Comparison of ENCODE assay signal across 14 mouse cellular contexts in the genomic region with DNA sequence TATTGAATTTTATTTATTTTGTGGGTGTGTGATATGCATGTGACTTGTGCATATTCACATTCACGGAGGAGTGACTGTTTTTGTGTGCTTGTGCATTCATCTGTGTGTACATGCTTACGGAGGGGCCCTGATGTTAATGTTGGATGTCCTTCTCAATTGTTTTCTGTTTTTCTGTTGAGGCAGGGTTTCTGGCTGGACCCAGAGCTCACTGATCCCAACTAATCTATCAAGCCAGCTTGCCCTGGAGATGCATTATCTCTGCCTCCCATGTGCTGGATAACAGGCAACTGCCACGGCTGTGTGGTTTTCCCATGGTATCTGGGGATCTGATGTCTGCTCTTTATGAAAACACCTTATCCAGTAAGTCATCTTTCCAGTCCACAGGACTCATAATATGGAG.
A peak's percentile ranks its signal among the peaks of the same experiment; 100 is the strongest.
DNase-seq lines count a peak whose midpoint lies in the region; ATAC-seq and TF ChIP-seq lines count a peak whose summit lies in the region.
"Had no signal": no experiment of that assay in that cellular context is flagged by ENCODE, and none has a peak within 500 bp of the region (broad histone marks: within the 10 kb centered on the region; RNA-seq: fewer than 3 reads in every experiment).

No protein-coding gene starts in this region.

- no peak for DNase-seq in forebrain, embryonic 14.5 days (ENCODE audit: low spot score)
- DNase-seq in G1E (ENCODE audit: low spot score), result no peak
- no peak for DNase-seq in liver, postnatal 0 days
- DNase-seq in lung, postnatal 10 days, result no peak
- no peak for DNase-seq in lung, postnatal 14 days
- DNase-seq: adrenal gland, postnatal 25 days; cerebellum, adult 2 months; kidney, adult 18-20 months; lung, adult 18-20 months; thymus, adult 2 months had no signal

- H3K4me3 ChIP-seq in forebrain, embryonic 14.5 days (ENCODE audit: low read depth, low read length), result no peak overlapping the region
- H3K4me3 ChIP-seq in forebrain, embryonic 15.5 days, result no peak overlapping the region
- no peak overlapping the region for H3K4me3 ChIP-seq in G1E (ENCODE audit: low read depth, low read length)
- no peak overlapping the region for H3K4me3 ChIP-seq in hindbrain, embryonic 13.5 days
- no peak overlapping the region for H3K4me3 ChIP-seq in liver, postnatal 0 days (ENCODE audit: low read depth, low read length)
- H3K4me3 ChIP-seq in neural tube, embryonic 15.5 days (replicated peaks), result no peak overlapping the region

- TF ChIP-seq EP300 in liver, postnatal 0 days (IDR thresholded peaks at IDR 0.05; ENCODE audit: low read depth), result peak; percentile 70

- no peaks in the 10 kb centered on the region for H3K9me3 ChIP-seq in forebrain, embryonic 14.5 days (replicated peaks; ENCODE audit: control insufficient read depth, low read length)
- no peaks in the 10 kb centered on the region for H3K9me3 ChIP-seq in forebrain, embryonic 15.5 days
- H3K9me3 ChIP-seq in G1E (replicated peaks), result 0 out of 2 replicates have a peak, but pooled peaks cover 2% of the 10 kb centered on the region
- no peaks in the 10 kb centered on the region for H3K9me3 ChIP-seq in hindbrain, embryonic 13.5 days
- H3K9me3 ChIP-seq in liver, postnatal 0 days (ENCODE audit: low read length), result no peaks in the 10 kb centered on the region
- H3K9me3 ChIP-seq in neural tube, embryonic 15.5 days (replicated peaks), result no peaks in the 10 kb centered on the region

- no peak overlapping the region for H3K9ac ChIP-seq in forebrain, embryonic 14.5 days (ENCODE audit: low read length)
- no peak overlapping the region for H3K9ac ChIP-seq in forebrain, embryonic 15.5 days (replicated peaks)
- no peak overlapping the region for H3K9ac ChIP-seq in hindbrain, embryonic 13.5 days
- no peak overlapping the region for H3K9ac ChIP-seq in liver, postnatal 0 days (replicated peaks)
- no peak overlapping the region for H3K9ac ChIP-seq in neural tube, embryonic 15.5 days (replicated peaks)

- peak overlapping the region; percentile 28; the same call in 1 of the 2 replicates for H3K4me2 ChIP-seq in forebrain, embryonic 14.5 days (ENCODE audit: low read length)
- H3K4me2 ChIP-seq in forebrain, embryonic 15.5 days (replicated peaks), result no peak overlapping the region
- H3K4me2 ChIP-seq in hindbrain, embryonic 13.5 days, result 0 out of 2 replicates have a peak overlapping the region, but pooled peaks have one; percentile 25
- no peak overlapping the region for H3K4me2 ChIP-seq in liver, postnatal 0 days (ENCODE audit: low read depth, low read length)
- H3K4me2 ChIP-seq in neural tube, embryonic 15.5 days, result no peak overlapping the region

- H3K36me3 ChIP-seq in forebrain, embryonic 14.5 days (ENCODE audit: control insufficient read depth, insufficient read depth, low read length), result no peaks in the 10 kb centered on the region
- H3K36me3 ChIP-seq in forebrain, embryonic 15.5 days, result no peaks in the 10 kb centered on the region
- no peaks in the 10 kb centered on the region for H3K36me3 ChIP-seq in G1E (replicated peaks)
- no peaks in the 10 kb centered on the region for H3K36me3 ChIP-seq in hindbrain, embryonic 13.5 days
- no peaks in the 10 kb centered on the region for H3K36me3 ChIP-seq in liver, postnatal 0 days (replicated peaks; ENCODE audit: insufficient read depth, low read length)
- H3K36me3 ChIP-seq in neural tube, embryonic 15.5 days, result no peaks in the 10 kb centered on the region

- no peak overlapping the region for H3K27ac ChIP-seq in forebrain, embryonic 14.5 days (ENCODE audit: low read depth, low read length)
- no peak overlapping the region for H3K27ac ChIP-seq in forebrain, embryonic 15.5 days (replicated peaks)
- no peak overlapping the region for H3K27ac ChIP-seq in hindbrain, embryonic 13.5 days
- H3K27ac ChIP-seq in liver, postnatal 0 days (ENCODE audit: low read depth), result no peak overlapping the region
- no peak overlapping the region for H3K27ac ChIP-seq in neural tube, embryonic 15.5 days (replicated peaks)

- WGBS in forebrain, embryonic 14.5 days, result 21% methylated on average over 3 of the region's 3 CpGs
- WGBS in forebrain, embryonic 15.5 days, result 26% methylated on average over 3 of the region's 3 CpGs
- 43% methylated on average over 3 of the region's 3 CpGs for WGBS in hindbrain, embryonic 13.5 days
- WGBS in liver, postnatal 0 days (ENCODE audit: insufficient replicate concordance), result 46% methylated on average over 3 of the region's 3 CpGs
- WGBS in neural tube, embryonic 15.5 days, result 63% methylated on average over 3 of the region's 3 CpGs

- TF ChIP-seq CTCF in G1E (IDR thresholded peaks at IDR 0.05; ENCODE audit: low read depth, low read length), result no peak
- TF ChIP-seq CTCF in liver, postnatal 0 days (IDR thresholded peaks at IDR 0.05; ENCODE audit: low read depth), result no peak

- H3K4me1 ChIP-seq in forebrain, embryonic 14.5 days (ENCODE audit: control insufficient read depth, insufficient read depth, low read length), result no peaks in the 10 kb centered on the region
- H3K4me1 ChIP-seq in forebrain, embryonic 15.5 days, result no peaks in the 10 kb centered on the region; the same call in 1 of the 2 replicates
- peaks cover 14% of the 10 kb centered on the region; the same call in 1 of the 2 replicates for H3K4me1 ChIP-seq in G1E (ENCODE audit: insufficient read depth, low read depth, low read length)
- H3K4me1 ChIP-seq in hindbrain, embryonic 13.5 days (replicated peaks), result peaks cover 5% of the 10 kb centered on the region; the same call in 1 of the 2 replicates
- no peaks in the 10 kb centered on the region for H3K4me1 ChIP-seq in liver, postnatal 0 days (ENCODE audit: insufficient read depth)
- no peaks in the 10 kb centered on the region for H3K4me1 ChIP-seq in neural tube, embryonic 15.5 days

- no peak for ATAC-seq in forebrain, embryonic 14.5 days
- ATAC-seq in forebrain, embryonic 15.5 days (replicated peaks), result no peak
- ATAC-seq in G1E (ENCODE audit: extremely low read depth, insufficient number of reproducible peaks, low FRiP score, poor library complexity, severe bottlenecking), result peak; percentile 84
- peak; percentile 24; the same call in 1 of the 2 replicates for ATAC-seq in hindbrain, embryonic 13.5 days (ENCODE audit: low FRiP score)
- no peak for ATAC-seq in liver, postnatal 0 days
- ATAC-seq in neural tube, embryonic 15.5 days (ENCODE audit: low FRiP score), result no peak
- ATAC-seq: Patski had no signal

- no peaks in the 10 kb centered on the region for H3K27me3 ChIP-seq in forebrain, embryonic 14.5 days (replicated peaks; ENCODE audit: control insufficient read depth, insufficient read depth, low read length)
- no peaks in the 10 kb centered on the region for H3K27me3 ChIP-seq in forebrain, embryonic 15.5 days
- no peaks in the 10 kb centered on the region for H3K27me3 ChIP-seq in G1E (ENCODE audit: insufficient read depth, low read length)
- no peaks in the 10 kb centered on the region for H3K27me3 ChIP-seq in hindbrain, embryonic 13.5 days
- H3K27me3 ChIP-seq in liver, postnatal 0 days (ENCODE audit: insufficient read depth, low read length), result no peaks in the 10 kb centered on the region
- H3K27me3 ChIP-seq in neural tube, embryonic 15.5 days (replicated peaks), result no peaks in the 10 kb centered on the region

Comparison
In these comparisons a context has a peak if more than half of its experiments do, and no peak if none do; other contexts are left out.
1. H3K4me2 ChIP-seq: peak in forebrain, embryonic 14.5 days (single experiment) and hindbrain, embryonic 13.5 days (single experiment); none in forebrain, embryonic 15.5 days (single experiment), liver, postnatal 0 days (single experiment) and neural tube, embryonic 15.5 days (single experiment).
2. ATAC-seq: peak in G1E (single experiment) and hindbrain, embryonic 13.5 days (single experiment); none in forebrain, embryonic 14.5 days (single experiment), forebrain, embryonic 15.5 days (single experiment), liver, postnatal 0 days (single experiment) and neural tube, embryonic 15.5 days (single experiment).